Mouse (Mus musculus) neutrophil, adult 59 days (primary cell): Measurements from ENCODE around the gene Wdr91. TPM values are rescaled to one million over a fixed set of nuclear protein-coding genes. Genes with fewer than 3 reads are reported as not detected.

Experiments used
- total RNA-seq, 2 experiments: library from RNA; stranded (reverse); gene quantifications; 1 replicate in 1 of 2; 2 replicates in 1 of 2; pipeline ENCODE4 v1.2.4; 2023

Gene Wdr91
- 10 to 100 TPM; 23.2 to 27.1 TPM for total RNA-seq

GRCm38 (mm10) chr6:34910371-34911219, at the start of gene Wdr91:
TSS of gene Wdr91 (minus strand) at chr6:34910876.

GRCm38 (mm10) chr6:34919956-34920355, 9.3 kb upstream of the Wdr91 start, which contains the start of gene Stra8:
TSS of gene Stra8 (plus strand) at chr6:34920163.

GRCm38 (mm10) chr6:34877509-34878321, 33.0 kb downstream of the Wdr91 start, which contains the start of gene Cyren:
TSS of gene Cyren (minus strand) at chr6:34878060.

DNA sequence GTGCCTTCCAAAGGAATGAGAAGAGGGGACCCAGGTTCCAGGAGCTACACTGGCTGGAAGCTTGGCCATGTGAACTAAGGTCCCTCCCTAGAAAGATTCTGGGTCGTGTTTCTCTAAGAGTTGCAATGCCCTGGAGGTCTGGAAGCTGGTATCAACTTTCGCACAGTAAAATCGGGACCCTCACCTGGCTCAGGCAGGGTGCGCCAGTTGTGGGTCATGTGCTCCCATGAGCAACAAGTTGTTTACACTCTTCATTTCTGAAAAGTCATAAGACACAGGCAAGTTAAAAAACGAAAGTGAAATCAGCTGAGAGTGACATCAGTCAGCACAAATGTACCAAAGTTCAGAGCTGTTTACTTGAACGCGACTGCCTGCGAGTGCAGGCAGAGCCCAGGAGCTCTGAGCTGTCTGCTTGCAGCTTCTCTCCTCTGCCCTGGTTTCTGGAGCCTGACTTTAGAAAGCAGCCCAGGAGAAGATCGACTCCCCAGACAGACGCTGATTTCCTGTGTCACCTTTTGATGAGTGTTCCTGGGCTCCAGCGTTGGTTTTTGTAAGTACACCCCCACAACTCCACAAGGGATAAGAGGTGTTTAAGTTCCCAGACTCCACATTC, 47.8 kb downstream of the Wdr91 start, which contains the start of gene Tmem140:
Gene Tmem140 (plus strand): TSS at position 356 of the 613 bp plus-strand sequence.

Other genes starting within 250 kb of the Wdr91 start
- gene Agbl3, start 130.4 kb downstream of the Wdr91 start, total RNA-seq, result 1 to 10 TPM in 1 of 2 experiments, under 1 TPM in 1; 0.68 to 1.4 TPM
- gene Tmem140, start 47.7 kb downstream of the Wdr91 start, total RNA-seq, result 1 to 10 TPM; 4.2 to 7.4 TPM
- 10 to 100 TPM; 12.6 to 13.4 TPM for gene Cyren, start 32.8 kb downstream of the Wdr91 start, total RNA-seq
- not detected for gene Stra8, start 9.3 kb upstream of the Wdr91 start, total RNA-seq
- under 1 TPM in 1 of 2 experiments, not detected in 1; 0.31 TPM for gene Slc23a4, start 77.5 kb upstream of the Wdr91 start, total RNA-seq
- gene Cnot4, start 222.8 kb upstream of the Wdr91 start, total RNA-seq, result 10 to 100 TPM; 24.2 to 30.9 TPM